Mouse (Mus musculus) bone marrow macrophage, adult 2 months (primary cell): ENCODE measurements around the gene Agap3.

Experiments
- CTCF ChIP-seq: IDR thresholded peaks from 2 replicates; pipeline ENCODE4 v1.5.1; 2012; ENCODE audit warnings: low read depth, mild to moderate bottlenecking, low read length, moderate library complexity
- POLR2A ChIP-seq: IDR thresholded peaks from 2 replicates; pipeline ENCODE4 v1.6.1; 2012; ENCODE audit warnings: mild to moderate bottlenecking, low read depth, low read length, borderline replicate concordance

DNA sequence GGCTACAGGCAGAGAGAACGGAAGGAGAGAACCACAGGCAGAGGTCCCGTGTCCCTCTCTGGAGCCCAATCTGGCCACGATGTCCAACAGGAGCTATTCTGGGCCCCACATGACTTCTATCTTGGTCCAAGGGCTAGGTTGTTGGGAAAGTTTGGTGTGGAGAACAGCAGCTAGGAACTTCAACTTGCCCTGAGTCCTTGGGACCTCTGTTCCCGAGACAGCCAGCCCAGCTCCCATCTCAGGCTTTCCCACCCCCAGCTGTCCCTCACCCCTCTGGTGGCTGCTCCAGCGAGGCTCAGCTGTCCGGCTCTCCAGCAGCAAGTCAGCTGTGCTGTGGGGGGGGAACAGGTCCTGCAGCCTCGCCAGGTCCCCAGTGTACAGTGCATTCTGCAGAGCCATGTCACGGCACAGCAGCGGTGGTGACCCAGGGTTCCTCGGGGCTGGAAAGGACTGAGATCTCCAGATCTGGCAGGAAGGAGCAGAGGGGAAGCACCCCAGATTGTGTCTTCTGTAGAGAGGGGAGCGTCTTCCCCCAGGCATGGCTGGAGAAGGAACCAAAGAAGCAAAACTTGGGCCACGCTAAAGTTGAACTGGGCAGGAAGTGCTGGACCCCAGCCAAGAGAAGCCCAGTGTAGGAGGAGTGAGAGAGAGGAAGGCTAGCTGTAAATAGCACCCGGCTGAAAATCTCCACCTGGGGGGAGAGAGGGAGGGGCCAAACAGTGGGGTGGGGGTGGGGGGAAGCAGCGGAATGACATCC lies 88.6 kb downstream of the Agap3 start, which contains the start of gene Asb10:
- no peak for TF ChIP-seq CTCF
- no peak; the same call in 1 of the 2 replicates for TF ChIP-seq POLR2A
